ENCODE assay signal across 11 mouse cellular contexts in genomic region chr17:31434825-31435325, GRCm38 (mm10). TPM values are rescaled to one million over a fixed set of nuclear protein-coding genes. Genes with fewer than 3 reads are reported as not detected.
DNase-seq lines count a peak whose midpoint lies in the region; ATAC-seq lines count a peak whose summit lies in the region.
"Had no signal": no experiment of that assay in that cellular context is flagged by ENCODE, and none has a peak within 500 bp of the region (broad histone marks: within the 10 kb centered on the region; RNA-seq: fewer than 3 reads in every experiment).

No protein-coding gene starts in this region.

- no peaks in the 10 kb centered on the region for H3K9me3 ChIP-seq in heart, embryonic 15.5 days (replicated peaks)
- no peaks in the 10 kb centered on the region; the same call in 1 of the 2 replicates for H3K9me3 ChIP-seq in hindbrain, embryonic 13.5 days
- no peaks in the 10 kb centered on the region for H3K9me3 ChIP-seq in midbrain, embryonic 16.5 days (replicated peaks; ENCODE audit: control insufficient read depth, low read length, poor library complexity, severe bottlenecking)

- ATAC-seq in heart, embryonic 15.5 days (replicated peaks; ENCODE audit: insufficient number of reproducible peaks, insufficient read depth, low FRiP score, low read depth) = no peak
- no peak for ATAC-seq in hindbrain, embryonic 13.5 days (ENCODE audit: low FRiP score)
- peak; percentile 31; the same call in 1 of the 2 replicates for ATAC-seq in midbrain, embryonic 16.5 days
- ATAC-seq: CD4-positive, CD25-positive, alpha-beta regulatory T cell, adult 4 months had no signal

- H3K4me3 ChIP-seq in heart, embryonic 15.5 days = no peak overlapping the region
- peak overlapping the region; percentile 64; the same call in 1 of the 2 replicates for H3K4me3 ChIP-seq in brown adipose tissue, adult 24 weeks (ENCODE audit: insufficient read depth, low read depth, low read length)
- H3K4me3 ChIP-seq in hindbrain, embryonic 13.5 days = no peak overlapping the region
- H3K4me3 ChIP-seq in midbrain, embryonic 16.5 days (ENCODE audit: low read depth, low read length) = no peak overlapping the region

- peak overlapping the region; percentile 41 for H3K4me2 ChIP-seq in heart, embryonic 15.5 days
- H3K4me2 ChIP-seq in hindbrain, embryonic 13.5 days = peak overlapping the region; percentile 26; the same call in 1 of the 2 replicates
- peak overlapping the region; percentile 32 for H3K4me2 ChIP-seq in midbrain, embryonic 16.5 days (ENCODE audit: low read length)

- H3K9ac ChIP-seq in heart, embryonic 15.5 days = no peak overlapping the region
- peak overlapping the region; percentile 62; the same call in 1 of the 2 replicates for H3K9ac ChIP-seq in hindbrain, embryonic 13.5 days
- peak overlapping the region; percentile 41 for H3K9ac ChIP-seq in midbrain, embryonic 16.5 days (ENCODE audit: low read depth, low read length)
- H3K9ac ChIP-seq: liver, embryonic 14.5 days had no signal

- no peaks in the 10 kb centered on the region for H3K27me3 ChIP-seq in heart, embryonic 15.5 days
- H3K27me3 ChIP-seq in hindbrain, embryonic 13.5 days = peaks cover 6% of the 10 kb centered on the region
- 0 out of 2 replicates have a peak, but pooled peaks cover 2% of the 10 kb centered on the region for H3K27me3 ChIP-seq in midbrain, embryonic 16.5 days (ENCODE audit: control insufficient read depth, insufficient read depth, low read depth, low read length)

- H3K4me1 ChIP-seq in heart, embryonic 15.5 days (replicated peaks) = peaks cover 14% of the 10 kb centered on the region
- 0 out of 2 replicates have a peak, but pooled peaks cover 5% of the 10 kb centered on the region for H3K4me1 ChIP-seq in brown adipose tissue, adult 24 weeks (ENCODE audit: control insufficient read depth, insufficient read depth, insufficient read length, low read length)
- H3K4me1 ChIP-seq in hindbrain, embryonic 13.5 days (replicated peaks) = peaks cover 41% of the 10 kb centered on the region
- peaks cover 23% of the 10 kb centered on the region for H3K4me1 ChIP-seq in midbrain, embryonic 16.5 days (ENCODE audit: control insufficient read depth, insufficient read depth, low read length)

- H3K27ac ChIP-seq in heart, embryonic 15.5 days = no peak overlapping the region
- no peak overlapping the region for H3K27ac ChIP-seq in brown adipose tissue, adult 24 weeks (replicated peaks; ENCODE audit: low read depth, low read length)
- H3K27ac ChIP-seq in hindbrain, embryonic 13.5 days = peak overlapping the region; percentile 70
- peak overlapping the region; percentile 72 for H3K27ac ChIP-seq in midbrain, embryonic 16.5 days (ENCODE audit: low read length)
- H3K27ac ChIP-seq: liver, embryonic 14.5 days had no signal

- no peaks in the 10 kb centered on the region for H3K36me3 ChIP-seq in heart, embryonic 15.5 days
- peaks cover 15% of the 10 kb centered on the region for H3K36me3 ChIP-seq in hindbrain, embryonic 13.5 days
- peaks cover 5% of the 10 kb centered on the region for H3K36me3 ChIP-seq in midbrain, embryonic 16.5 days (ENCODE audit: control insufficient read depth, insufficient read depth, low read length)

- 17% methylated on average over 8 of the region's 8 CpGs for WGBS in heart, embryonic 15.5 days
- WGBS in hindbrain, embryonic 13.5 days = 5% methylated on average over 8 of the region's 8 CpGs
- WGBS in midbrain, embryonic 16.5 days = 6% methylated on average over 8 of the region's 8 CpGs

- no peak for DNase-seq in heart, adult 18-20 months
- no peak for DNase-seq in thymus, postnatal 0 days (ENCODE audit: low spot score)
- DNase-seq in right cerebral cortex, adult 2 months (ENCODE audit: low spot score in 2 of 2) = no peak
- DNase-seq in urinary bladder, postnatal 36 days (ENCODE audit: low spot score in 2 of 2) = no peak
- DNase-seq: gastrocnemius, postnatal 25 days had no signal

RNA-seq across cellular contexts. Expression of gene Pde9a, which starts 48.9 kb away (rescaled TPM):
- 7.4 and 9.3 TPM in 2 replicates for polyA plus RNA-seq in heart, embryonic 15.5 days (2015; fragmentation: Nextera tagmentation; extraction: Ambion mirVana)
- total RNA-seq in heart, adult 18-20 months (2021) = 1 to 10 TPM; 3.4 to 3.8 TPM
- polyA plus RNA-seq in brown adipose tissue, adult 24 weeks (2012; ENCODE audit: insufficient read depth, insufficient read length, missing spikeins) = 0.99 and 2.5 TPM in 2 replicates
- polyA plus RNA-seq in hindbrain, embryonic 13.5 days (2015; fragmentation: Nextera tagmentation; extraction: Ambion mirVana) = 36.7 and 37.8 TPM in 2 replicates
- polyA plus RNA-seq in midbrain, embryonic 16.5 days (2015; fragmentation: Nextera tagmentation; extraction: Ambion mirVana) = 33.1 and 41.0 TPM in 2 replicates
- 1.4 and 1.6 TPM in 2 replicates for polyA plus RNA-seq in thymus, postnatal 0 days (2015; fragmentation: Nextera tagmentation; extraction: Ambion mirVana)
- polyA plus RNA-seq: CD4-positive, CD25-positive, alpha-beta regulatory T cell, adult 4 months had no signal

Comparison
In these comparisons a context has a peak if more than half of its experiments do, and no peak if none do; other contexts are left out.
1. H3K27ac ChIP-seq: peak in hindbrain, embryonic 13.5 days (single experiment) and midbrain, embryonic 16.5 days (single experiment); none in heart, embryonic 15.5 days (single experiment) and brown adipose tissue, adult 24 weeks (single experiment).
2. Peak in every context shown above with its lines, with median percentiles within 50 percentile points of each other: H3K4me2 ChIP-seq.